Mouse (Mus musculus): ENCODE data around the gene 2310011J03Rik.
A peak's percentile ranks its signal among the peaks of the same experiment; 100 is the strongest.
"Not testable (repeated sequence)": the region's sequence is repeated elsewhere in the genome, so short reads cannot be mapped to it uniquely, and the experiment has no call there.

2310011J03Rik gene

GRCm38 (mm10) chr10:80320340-80320760 lies at the start of gene 2310011J03Rik:
2310011J03Rik (minus strand) TSS chr10:80320537.
- DNase-seq = peak; percentile 94 to 96

DNA sequence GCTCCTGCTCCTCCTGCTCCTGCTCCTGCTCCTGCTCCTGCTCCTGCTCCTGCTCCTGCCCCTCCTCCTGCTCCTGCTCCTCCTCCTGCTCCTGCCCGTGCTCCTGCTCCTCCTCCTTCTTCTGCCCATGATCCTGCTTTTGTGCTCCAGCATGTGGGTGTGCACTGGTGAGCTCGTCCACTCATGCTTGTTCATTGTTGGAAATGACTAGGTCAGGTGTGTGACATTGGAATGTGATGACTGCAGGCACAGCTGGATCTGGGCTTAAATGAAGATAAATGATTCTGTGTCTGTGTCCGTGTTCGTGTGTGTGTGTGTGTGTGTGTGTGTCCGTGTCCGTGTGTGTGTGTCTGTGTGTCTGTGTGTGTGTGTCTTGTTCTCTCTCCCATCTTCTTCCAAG lies 48.1 kb upstream of the 2310011J03Rik start:
- no peak for DNase-seq

GRCm38 (mm10) chr10:80367954-80368353 lies 47.6 kb upstream of the 2310011J03Rik start:
- DNase-seq = no peak

DNA sequence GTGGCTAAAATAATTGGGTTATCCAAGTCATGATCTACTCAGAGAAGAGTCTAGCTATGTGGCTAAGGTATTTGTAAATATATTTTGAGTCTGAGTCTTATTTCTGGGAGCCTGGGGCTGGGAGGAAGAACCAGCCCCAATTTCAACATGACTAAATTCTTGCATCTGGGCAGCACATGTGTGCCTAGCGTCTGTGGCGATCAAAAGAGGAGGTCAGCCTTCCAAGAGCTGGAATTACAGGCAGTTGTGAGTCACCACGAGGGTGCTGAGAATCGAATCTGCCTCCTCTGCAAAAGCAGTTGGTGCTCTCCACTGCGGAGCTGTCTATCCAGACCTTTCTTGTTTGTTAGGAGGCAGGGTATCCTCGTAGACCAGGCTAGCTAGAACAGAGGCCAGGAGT lies 45.4 kb upstream of the 2310011J03Rik start:
- DNase-seq = no peak

GRCm38 (mm10) chr10:80363734-80364133 lies 43.4 kb upstream of the 2310011J03Rik start:
- no peak for DNase-seq

- peak; percentile 73 to 77 for DNase-seq
These were observed 37.8 kb upstream of the 2310011J03Rik start for GRCm38 (mm10) chr10:80357994-80358639.

DNA sequence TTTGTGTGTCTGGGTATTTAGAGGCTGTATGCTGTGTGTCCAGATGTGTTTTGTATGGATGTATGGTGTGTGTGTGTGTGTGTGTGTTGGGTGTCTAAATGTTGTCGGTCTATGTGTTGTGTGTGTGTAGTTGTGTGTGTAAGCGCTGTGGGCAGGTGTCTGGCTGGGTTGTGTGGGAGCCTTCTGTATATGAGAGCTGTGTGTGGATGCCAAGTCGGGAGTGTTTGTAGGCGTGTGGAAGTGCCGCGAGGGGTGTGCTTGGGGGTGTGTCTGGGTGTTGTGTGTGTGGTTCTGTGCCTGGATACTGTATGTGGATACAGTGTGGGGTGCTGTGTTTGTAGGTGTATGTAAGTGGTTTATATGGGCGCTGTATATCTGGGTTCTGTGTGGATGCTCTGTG lies 37.0 kb upstream of the 2310011J03Rik start:
- no peak for DNase-seq

DNA sequence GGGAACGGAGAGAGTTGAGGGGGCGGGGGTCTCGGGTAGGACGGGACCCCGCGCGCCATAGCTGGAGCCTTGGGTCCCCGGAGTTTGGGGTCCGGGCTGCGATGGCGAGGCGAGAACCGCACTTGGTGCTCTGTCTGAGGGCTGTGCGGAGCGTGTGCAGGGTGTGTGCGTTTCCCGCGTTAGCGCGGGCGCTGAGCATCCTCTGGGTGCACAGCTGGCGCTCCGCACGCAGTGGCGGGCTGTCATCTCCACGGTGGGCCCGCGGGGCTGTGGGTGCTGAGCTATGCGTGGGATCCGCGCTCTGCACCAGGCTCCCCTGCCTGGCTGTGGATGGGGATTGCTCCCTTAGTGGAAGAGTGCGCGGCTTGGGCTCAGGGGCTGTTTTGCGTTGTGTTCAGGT lies 36.4 kb upstream of the 2310011J03Rik start:
- DNase-seq = no peak

DNA sequence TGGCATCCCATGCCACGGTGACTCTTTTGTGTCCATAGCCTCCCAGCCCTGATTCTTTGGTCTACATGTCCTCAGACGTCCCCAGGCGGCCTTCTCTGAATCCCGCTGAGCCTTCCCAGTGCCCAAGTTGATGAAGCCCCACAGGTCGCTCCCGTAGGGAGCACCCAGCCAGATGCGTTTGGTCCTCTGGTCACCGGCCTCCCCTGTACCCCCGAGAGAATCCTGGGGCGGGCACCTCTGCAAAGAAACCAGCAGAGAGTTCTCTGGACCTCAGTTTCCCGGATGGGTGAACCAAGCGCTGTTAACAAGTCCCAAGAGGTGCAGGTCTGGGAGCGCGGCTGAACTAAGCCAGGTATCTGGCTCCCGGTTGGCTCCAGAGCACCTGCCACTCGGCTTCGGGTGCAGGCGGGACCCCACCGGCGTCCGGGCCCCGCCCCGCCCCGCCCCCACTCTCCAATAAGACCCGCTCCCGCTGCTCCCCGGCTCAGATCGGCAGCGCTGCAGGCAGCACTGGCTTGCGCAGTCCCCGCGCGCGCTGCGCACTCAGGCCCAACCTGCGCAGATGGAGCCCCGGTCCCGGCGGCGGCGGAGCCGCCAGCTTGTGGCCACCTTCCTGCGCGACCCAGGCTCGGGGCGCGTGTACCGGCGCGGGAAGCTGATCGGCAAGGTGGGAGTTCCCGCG lies 35.8 kb upstream of the 2310011J03Rik start, which contains the start of gene Plk5:
Plk5 (plus strand) TSS at position 459 of the 682 bp plus-strand sequence.
- DNase-seq = peak in 1 of 2 experiments; percentile 51

GRCm38 (mm10) chr10:80355431-80355830 lies 35.1 kb upstream of the 2310011J03Rik start:
- no peak for DNase-seq

DNA sequence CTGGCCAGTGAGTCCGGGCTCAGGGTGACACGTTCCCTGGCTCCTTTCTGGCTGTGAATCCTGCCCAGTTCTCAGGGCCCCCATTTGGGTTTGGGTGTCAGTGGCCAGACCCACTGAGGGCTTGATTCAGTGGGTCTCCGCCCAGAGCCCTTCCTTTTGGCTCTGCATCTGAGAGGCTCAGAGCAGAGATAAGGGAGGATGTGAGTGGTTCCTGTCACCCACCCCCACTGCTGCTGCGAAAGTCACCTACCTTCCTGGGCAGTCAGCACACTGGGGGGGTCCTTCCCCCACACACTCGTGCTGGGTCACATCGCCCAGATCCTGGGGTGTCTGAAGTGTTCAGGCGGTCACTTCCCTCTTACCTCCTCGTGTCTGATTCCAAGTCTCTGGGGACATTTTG lies 32.4 kb upstream of the 2310011J03Rik start:
- no peak for DNase-seq

DNA sequence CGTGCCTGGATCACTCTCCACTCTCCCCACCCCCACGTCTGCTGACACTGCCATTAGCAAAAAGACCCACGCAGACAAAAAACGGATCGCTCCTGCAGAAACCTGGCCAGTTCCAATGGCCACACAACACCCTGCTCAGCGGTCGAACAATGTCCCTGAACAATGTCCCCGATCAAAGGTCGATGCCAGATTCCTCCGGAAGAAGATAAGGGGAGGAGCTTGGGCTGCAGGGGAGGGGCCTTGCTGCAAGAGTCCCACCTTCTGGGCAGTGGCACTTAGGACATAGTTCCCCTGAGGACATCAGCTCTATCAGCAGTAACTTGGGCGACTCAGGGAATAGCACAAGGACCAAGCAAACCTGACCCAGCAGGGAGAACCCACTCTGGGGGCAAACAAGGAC lies 31.6 kb upstream of the 2310011J03Rik start:
- peak; percentile 41 to 65 for DNase-seq

DNA sequence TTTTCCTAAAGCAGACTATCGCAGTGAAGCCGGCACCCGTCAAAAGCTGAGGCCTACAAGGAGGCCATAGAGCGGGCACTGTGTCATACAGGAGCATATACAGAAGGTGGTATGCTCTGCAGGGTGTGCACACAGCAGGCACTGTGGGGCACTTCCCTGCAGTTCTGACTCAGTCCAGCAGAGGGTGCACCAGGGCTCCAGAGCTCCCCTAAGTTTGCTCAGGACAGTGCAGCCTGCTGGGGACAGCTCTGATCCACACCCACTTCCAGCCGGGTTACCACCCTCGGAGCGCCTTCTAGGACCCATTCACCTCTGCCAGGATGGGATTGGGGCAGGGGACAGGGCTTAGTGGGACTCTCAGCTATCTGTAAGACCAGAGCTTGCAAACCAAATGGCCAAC lies 30.0 kb upstream of the 2310011J03Rik start:
- DNase-seq = peak; percentile 95 to 97

- peak; percentile 39 to 53 for DNase-seq
These were observed 28.6 kb upstream of the 2310011J03Rik start for GRCm38 (mm10) chr10:80348981-80349380.

DNA sequence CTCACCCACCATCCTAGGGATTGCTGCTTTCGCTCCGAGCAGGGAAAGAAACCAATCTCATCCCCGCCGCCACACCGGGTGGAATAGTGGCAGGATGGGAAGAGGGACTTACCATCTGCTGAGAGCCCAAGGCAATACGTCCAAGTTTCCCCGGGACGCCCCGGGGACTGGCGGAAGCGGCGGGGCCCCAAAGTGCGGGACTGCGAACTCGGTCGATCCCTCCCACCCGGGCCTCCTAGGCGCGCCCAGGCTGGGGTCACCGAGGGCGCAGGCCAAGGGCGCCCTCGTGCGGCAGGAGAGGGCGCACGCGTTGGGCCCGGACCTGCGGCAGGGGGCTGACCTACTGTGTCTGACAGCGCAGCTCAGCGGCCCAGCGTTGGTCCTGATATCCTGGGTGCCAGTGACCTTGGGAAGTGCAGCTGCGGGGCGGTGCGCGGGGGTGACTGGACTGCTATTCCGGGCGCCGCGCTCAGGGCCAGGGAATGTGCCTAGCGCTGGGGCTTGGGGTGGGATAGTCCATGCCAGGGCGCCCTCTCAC lies 28.0 kb upstream of the 2310011J03Rik start, which contains the start of gene Adamtsl5:
Adamtsl5 (minus strand) TSS at position 169 of the 538 bp plus-strand sequence.
- peak; percentile 56 to 72 for DNase-seq

DNA sequence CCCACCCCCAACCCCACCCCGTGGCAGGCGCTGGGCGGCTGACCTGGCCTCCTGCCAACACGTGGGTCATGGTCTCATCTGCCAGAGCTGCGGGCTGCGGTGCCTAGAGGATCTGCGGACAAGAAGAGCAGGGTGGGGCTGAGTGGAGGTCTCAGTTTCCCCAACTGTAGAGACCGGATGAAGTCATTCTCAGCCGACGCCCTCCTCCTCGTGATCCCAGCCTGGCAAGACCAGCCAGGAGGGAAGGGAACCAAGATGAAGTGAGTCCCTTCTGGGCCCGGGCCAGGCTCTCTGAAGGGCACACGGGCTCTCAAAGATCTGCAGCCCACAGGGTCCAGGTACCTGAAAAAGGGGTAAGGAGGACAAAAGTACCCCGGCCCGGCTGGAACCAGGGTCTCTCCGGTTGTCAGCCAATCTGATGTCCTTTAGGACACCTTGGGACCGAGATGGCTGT lies 27.2 kb upstream of the 2310011J03Rik start:
- peak in 1 of 2 experiments; percentile 29 for DNase-seq

GRCm38 (mm10) chr10:80345929-80346328 lies 25.6 kb upstream of the 2310011J03Rik start:
- DNase-seq = not testable (repeated sequence)

- DNase-seq = peak; percentile 41 to 55
These were observed 24.8 kb upstream of the 2310011J03Rik start for GRCm38 (mm10) chr10:80345122-80345521.

GRCm38 (mm10) chr10:80344131-80344661 lies 23.9 kb upstream of the 2310011J03Rik start:
- DNase-seq = no peak

DNA sequence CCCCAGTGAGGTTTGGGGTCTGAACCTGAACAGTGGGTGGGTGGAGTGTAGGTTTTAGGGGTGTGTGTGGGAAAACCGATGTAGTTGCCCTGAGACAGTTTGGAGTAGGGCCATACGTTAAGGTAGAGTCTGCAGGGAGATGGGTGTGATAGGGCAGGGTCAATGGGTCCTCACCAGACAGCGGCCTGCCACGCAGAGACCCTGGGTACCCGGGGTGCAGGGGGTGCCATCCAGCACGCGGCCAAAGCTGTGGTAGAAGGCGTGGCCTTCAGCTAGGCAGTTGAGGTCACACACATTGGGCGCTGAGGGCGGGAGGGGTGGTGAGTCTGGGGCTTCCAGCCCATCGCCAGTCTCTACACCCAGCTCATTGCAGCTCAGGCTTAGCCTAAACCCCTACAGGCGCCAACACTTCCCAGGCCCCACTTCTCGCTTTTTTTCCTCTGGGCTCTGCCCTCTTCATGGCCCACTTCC lies 23.1 kb upstream of the 2310011J03Rik start:
- DNase-seq = no peak

DNA sequence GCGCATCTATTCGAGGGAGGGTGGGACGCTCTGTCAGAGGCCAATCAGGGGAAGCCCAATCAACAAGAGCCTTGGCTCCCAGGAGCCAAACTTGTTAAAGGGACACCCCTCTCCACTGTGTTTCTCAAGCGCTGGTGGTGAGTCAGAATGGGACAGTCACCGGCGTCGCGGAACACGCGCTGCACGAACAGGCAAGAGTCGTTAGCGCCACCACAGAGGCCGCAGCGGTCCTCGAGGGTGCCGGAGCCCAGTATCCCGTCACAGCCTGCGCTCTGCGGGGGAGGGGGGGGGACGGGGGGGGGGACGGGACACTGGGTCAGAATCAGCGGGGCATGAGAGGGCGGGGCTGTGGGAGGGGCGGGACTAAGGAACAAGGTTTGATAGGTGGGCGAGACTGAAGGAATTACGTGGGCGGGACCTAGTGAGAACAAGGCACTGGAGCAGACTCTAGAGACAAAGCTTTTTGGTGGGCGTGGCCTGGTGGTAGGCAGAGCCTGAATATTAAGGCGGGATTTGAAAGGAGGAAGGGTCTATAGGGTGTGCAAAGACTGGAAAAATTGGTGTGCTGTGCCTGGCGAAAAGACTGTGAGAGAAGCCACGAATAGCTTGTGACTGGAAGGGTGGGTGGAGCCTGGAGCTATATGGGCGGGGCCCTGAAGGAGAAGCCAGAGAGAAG lies 22.6 kb upstream of the 2310011J03Rik start:
- DNase-seq = peak; percentile 74 to 84

GRCm38 (mm10) chr10:80342305-80342748 lies 22.0 kb upstream of the 2310011J03Rik start:
- DNase-seq = no peak

All from kidney, postnatal 4 days (tissue).